Mouse (Mus musculus): ENCODE measurements around the gene Rbm10. TPM values are rescaled to one million over a fixed set of nuclear protein-coding genes. Genes with fewer than 3 reads are reported as not detected.
A peak's percentile ranks its signal among the peaks of the same experiment; 100 is the strongest.

The Rbm10 gene
- polyA plus RNA-seq (2015; fragmentation: Nextera tagmentation; extraction: Ambion mirVana): 43.8 and 49.8 TPM in 2 replicates

- peak; percentile 82 for DNase-seq (ENCODE audit: low spot score)
These were observed at the start of gene Rbm10, which contains the start of gene Ndufb11 for GRCm38 (mm10) chrX:20617176-20617902. Gene Rbm10 (plus strand): TSS chrX:20617503. Gene Ndufb11 (minus strand): TSS chrX:20617619.

- no peak for DNase-seq (ENCODE audit: low spot score)
These were observed 46.3 kb upstream of the Rbm10 start for GRCm38 (mm10) chrX:20571024-20571423.

GRCm38 (mm10) chrX:20572683-20573082 lies 44.6 kb upstream of the Rbm10 start:
- DNase-seq (ENCODE audit: low spot score): no peak

- no peak for DNase-seq (ENCODE audit: low spot score)
These were observed 43.4 kb upstream of the Rbm10 start for GRCm38 (mm10) chrX:20573927-20574326.

- DNase-seq (ENCODE audit: low spot score): no peak
These were observed 29.3 kb upstream of the Rbm10 start for GRCm38 (mm10) chrX:20587968-20588367.

- DNase-seq (ENCODE audit: low spot score): no peak
These were observed 8.8 kb upstream of the Rbm10 start for GRCm38 (mm10) chrX:20608500-20608899.

- no peak for DNase-seq (ENCODE audit: low spot score)
These were observed 485 bp upstream of the Rbm10 start for GRCm38 (mm10) chrX:20616861-20617175.

- DNase-seq (ENCODE audit: low spot score): peak; percentile 58
These were observed 648 bp downstream of the Rbm10 start for GRCm38 (mm10) chrX:20617903-20618399.

- no peak for DNase-seq (ENCODE audit: low spot score)
These were observed 20.8 kb downstream of the Rbm10 start for GRCm38 (mm10) chrX:20638141-20638540.

GRCm38 (mm10) chrX:20644780-20645179 lies 27.5 kb downstream of the Rbm10 start:
- no peak for DNase-seq (ENCODE audit: low spot score)

GRCm38 (mm10) chrX:20657593-20657992 lies 40.3 kb downstream of the Rbm10 start:
- no peak for DNase-seq (ENCODE audit: low spot score)

- peak; percentile 91 for DNase-seq (ENCODE audit: low spot score)
These were observed 40.8 kb downstream of the Rbm10 start, which contains the start of gene Uba1 for GRCm38 (mm10) chrX:20658026-20658652. Gene Uba1 (plus strand): TSS chrX:20658326.

- peak; percentile 9 for DNase-seq (ENCODE audit: low spot score)
These were observed 41.6 kb downstream of the Rbm10 start for GRCm38 (mm10) chrX:20658891-20659406.

GRCm38 (mm10) chrX:20662317-20662715 lies 45.0 kb downstream of the Rbm10 start:
- DNase-seq (ENCODE audit: low spot score): no peak

GRCm38 (mm10) chrX:20662716-20663443 lies 45.6 kb downstream of the Rbm10 start:
- DNase-seq (ENCODE audit: low spot score): peak; percentile 88

GRCm38 (mm10) chrX:20663444-20663790 lies 46.1 kb downstream of the Rbm10 start:
- peak; percentile 3 for DNase-seq (ENCODE audit: low spot score)

GRCm38 (mm10) chrX:20687519-20688067 lies 70.3 kb downstream of the Rbm10 start, which contains the start of gene Cdk16:
Gene Cdk16 (plus strand): TSS chrX:20687954.
- peak; percentile 91 for DNase-seq (ENCODE audit: low spot score)

- peak; percentile 87 for DNase-seq (ENCODE audit: low spot score)
These were observed 70.8 kb downstream of the Rbm10 start for GRCm38 (mm10) chrX:20688068-20688547.

- DNase-seq (ENCODE audit: low spot score): peak; percentile 51
These were observed 71.3 kb downstream of the Rbm10 start for GRCm38 (mm10) chrX:20688615-20689014.

- DNase-seq (ENCODE audit: low spot score): no peak
These were observed 74.3 kb downstream of the Rbm10 start for GRCm38 (mm10) chrX:20691566-20691965.

- DNase-seq (ENCODE audit: low spot score): no peak
These were observed 75.3 kb downstream of the Rbm10 start for GRCm38 (mm10) chrX:20692616-20693015.

Measured in thymus, postnatal 0 days (tissue).